Mouse (Mus musculus) hindbrain, embryonic 10.5 days (tissue): ENCODE results near the gene Htra3. TPM values are rescaled to one million over a fixed set of nuclear protein-coding genes. Genes with fewer than 3 reads are reported as not detected.

Experiments
- DNase-seq: peaks from one replicate; pipeline ENCODE4 v3.0.0-alpha.2; 2017; ENCODE audit warnings: low spot score
- H3K27ac ChIP-seq: fragments of 300-500 bp; sonication (generic); 2 replicates; pipeline ENCODE4 v1.5.1; 2016; ENCODE audit warnings: mild to moderate bottlenecking, moderate library complexity
- H3K27me3 ChIP-seq: fragments of 300-500 bp; sonication (generic); 2 replicates; pipeline ENCODE4 v1.6.1; 2016; ENCODE audit warnings: mild to moderate bottlenecking; ENCODE audit not compliant: poor library complexity, insufficient read depth, severe bottlenecking
- H3K36me3 ChIP-seq: fragments of 300-500 bp; sonication (generic); 2 replicates; pipeline ENCODE4 v1.6.1; 2016; ENCODE audit warnings: mild to moderate bottlenecking, moderate library complexity
- H3K4me1 ChIP-seq: fragments of 300-500 bp; sonication (generic); replicated peaks from 2 replicates; pipeline ENCODE4 v1.6.1; 2016; ENCODE audit warnings: mild to moderate bottlenecking
- H3K4me3 ChIP-seq: fragments of 300-500 bp; sonication (generic); 2 replicates; pipeline ENCODE4 v1.5.1; 2016; ENCODE audit warnings: mild to moderate bottlenecking, moderate library complexity
- H3K9me3 ChIP-seq: fragments of 300-500 bp; sonication (generic); 2 replicates; pipeline ENCODE4 v1.6.1; 2016; ENCODE audit warnings: mild to moderate bottlenecking, moderate library complexity
- WGBS: fragments of 180-500 bp; shearing (Covaris S2); methylation state at CpG from one replicate; pipeline ENCODE4 v1.1.7; 2016; 5-methylcytosine and 5-hydroxymethylcytosine counted together
- polyA plus RNA-seq: library from polyadenylated mRNA; unstranded; fragments of >200 nt; fragmentation: Nextera tagmentation; extraction: Ambion mirVana; gene quantifications from 2 replicates; pipeline ENCODE4 v1.2.1, GENCODE M21; 2016

Htra3 gene
- polyA plus RNA-seq, 1 experiment from 2014 or later, result 8.9 TPM

GRCm38 (mm10) chr5:35643401-35644048 is 36.1 kb downstream of the Htra3 start:
- H3K9me3 ChIP-seq, result no peaks in the 10 kb centered on the region
- H3K27me3 ChIP-seq, result no peaks in the 10 kb centered on the region
- peaks cover 6% of the 10 kb centered on the region; the same call in 1 of the 2 replicates for H3K4me1 ChIP-seq
- no peak for DNase-seq
- 87% methylated on average over 9 of the region's 9 CpGs for WGBS
- no peaks in the 10 kb centered on the region for H3K36me3 ChIP-seq
- H3K27ac ChIP-seq, result no peak overlapping the region
- no peak overlapping the region for H3K4me3 ChIP-seq

GRCm38 (mm10) chr5:35641961-35642584 is 37.5 kb downstream of the Htra3 start:
- no peak for DNase-seq
- Histone ChIP-seq H3K27ac (0 out of 2 replicates have a peak overlapping the region, but pooled peaks have one; percentile 29), H3K27me3 (no peaks in the 10 kb centered on the region), H3K4me3 (no peak overlapping the region), H3K4me1 (peaks cover 6% of the 10 kb centered on the region; the same call in 1 of the 2 replicates), H3K9me3 (no peaks in the 10 kb centered on the region), H3K36me3 (no peaks in the 10 kb centered on the region)
- 77% methylated on average over 10 of the region's 10 CpGs for WGBS

- Histone ChIP-seq H3K4me3 (no peak overlapping the region), H3K9me3 (no peaks in the 10 kb centered on the region), H3K36me3 (no peaks in the 10 kb centered on the region), H3K27ac (no peak overlapping the region), H3K4me1 (no peaks in the 10 kb centered on the region), H3K27me3 (no peaks in the 10 kb centered on the region)
- 92% methylated on average over 2 of the region's 2 CpGs for WGBS
- no peak for DNase-seq
These were observed 43.6 kb downstream of the Htra3 start for GRCm38 (mm10) chr5:35636016-35636415.

GRCm38 (mm10) chr5:35632841-35633240 is 46.7 kb downstream of the Htra3 start:
- no peaks in the 10 kb centered on the region for H3K27me3 ChIP-seq
- 85% methylated on average over 6 of the region's 6 CpGs for WGBS
- no peak for DNase-seq

DNA sequence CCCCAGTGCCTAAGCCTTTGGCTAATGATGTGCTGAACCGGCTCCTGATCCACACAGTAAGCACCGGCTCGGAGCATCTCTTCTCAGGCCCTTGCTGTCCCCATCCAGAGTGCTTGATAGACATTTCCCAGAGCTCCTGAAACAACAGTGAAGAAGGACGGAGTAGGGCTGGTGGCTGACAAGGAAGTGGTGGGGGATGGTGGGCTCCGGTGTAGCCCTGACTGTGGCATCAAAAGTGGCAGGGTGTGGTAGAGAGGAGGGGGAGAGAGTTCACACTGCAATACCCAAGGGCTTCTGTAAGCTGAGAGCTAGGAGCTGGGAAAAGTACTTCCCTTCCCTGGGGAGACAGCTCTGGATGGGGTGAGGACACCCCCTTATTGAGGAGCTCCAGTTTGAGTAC is 47.8 kb downstream of the Htra3 start:
- no peak for DNase-seq
- no peaks in the 10 kb centered on the region for H3K36me3 ChIP-seq
- H3K9me3 ChIP-seq, result no peaks in the 10 kb centered on the region
- no peak overlapping the region for H3K27ac ChIP-seq
- 76% methylated on average over 5 of the region's 5 CpGs for WGBS
- H3K4me3 ChIP-seq, result no peak overlapping the region
- H3K27me3 ChIP-seq, result no peaks in the 10 kb centered on the region
- no peaks in the 10 kb centered on the region for H3K4me1 ChIP-seq

More at GRCm38 (mm10) chr5:35632841-35633240, 46.7 kb downstream of the Htra3 start:
- Histone ChIP-seq H3K36me3 (no peaks in the 10 kb centered on the region), H3K4me1 (no peaks in the 10 kb centered on the region), H3K27ac (no peak overlapping the region), H3K9me3 (no peaks in the 10 kb centered on the region), H3K4me3 (no peak overlapping the region)

DNA sequence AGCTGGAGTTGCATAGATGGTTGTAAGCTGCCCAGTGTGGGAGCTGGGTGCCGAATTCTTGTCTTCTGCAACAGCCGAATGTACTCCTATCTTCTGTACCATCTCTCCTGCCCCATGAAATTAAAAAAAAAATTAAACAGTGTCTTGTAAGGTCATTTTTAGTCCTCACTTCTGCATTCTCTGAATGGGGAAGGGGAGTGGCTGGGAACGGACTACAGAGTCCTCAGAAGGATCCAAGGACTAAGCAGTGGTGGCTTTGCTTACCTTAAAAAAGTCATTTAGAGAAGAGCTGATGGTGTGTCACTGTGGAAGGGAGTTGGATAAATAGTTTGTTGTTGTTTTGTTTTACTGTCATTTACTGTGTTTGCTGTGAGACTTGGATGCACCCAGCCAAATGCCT is 48.4 kb downstream of the Htra3 start:
- no peaks in the 10 kb centered on the region for H3K9me3 ChIP-seq
- H3K4me3 ChIP-seq, result no peak overlapping the region
- H3K27me3 ChIP-seq, result no peaks in the 10 kb centered on the region
- H3K36me3 ChIP-seq, result no peaks in the 10 kb centered on the region
- H3K4me1 ChIP-seq, result no peaks in the 10 kb centered on the region
- WGBS, result 87% methylated on average over 3 of the region's 3 CpGs
- no peak overlapping the region for H3K27ac ChIP-seq
- no peak for DNase-seq

DNA sequence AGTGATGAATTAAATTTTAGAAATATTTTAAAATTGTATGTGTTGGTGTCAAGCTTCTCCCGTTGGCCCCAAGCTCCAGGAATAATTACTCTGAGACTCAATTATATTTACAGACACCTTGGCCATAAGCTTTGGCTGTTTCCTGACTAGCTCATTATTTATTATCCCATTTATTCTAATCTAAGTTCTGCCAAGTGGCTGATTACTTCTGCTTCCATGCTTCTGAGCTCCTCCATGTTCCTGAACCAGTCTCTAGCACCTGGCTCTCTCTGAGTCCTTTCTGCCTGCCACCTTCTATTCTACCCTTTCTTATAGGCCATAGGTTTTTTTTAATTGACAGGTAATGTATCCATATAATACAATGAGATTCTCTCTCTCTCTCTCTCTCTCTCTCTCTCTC is 48.9 kb downstream of the Htra3 start:
- no peak for DNase-seq

DNA sequence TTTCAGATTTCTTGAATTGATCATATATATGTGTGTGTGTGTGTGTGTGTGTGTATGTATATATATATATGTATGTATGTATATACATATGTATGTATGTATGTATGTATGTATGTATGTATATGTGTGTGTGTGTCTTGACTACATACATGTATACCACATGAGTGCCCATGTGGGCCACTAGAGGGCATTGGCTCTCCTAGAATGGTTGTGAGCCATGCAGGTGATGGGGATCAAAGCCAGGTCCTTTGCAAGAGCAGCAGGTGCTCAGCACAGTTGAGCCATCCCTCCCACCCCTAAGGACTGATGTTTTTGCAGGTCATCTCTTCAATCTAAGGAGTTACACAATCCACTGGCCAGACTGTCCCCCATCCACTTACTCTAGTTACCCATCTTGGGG is 50.2 kb downstream of the Htra3 start:
- DNase-seq, result no peak
- no peaks in the 10 kb centered on the region for H3K4me1 ChIP-seq
- H3K9me3 ChIP-seq, result no peaks in the 10 kb centered on the region
- H3K27me3 ChIP-seq, result no peaks in the 10 kb centered on the region
- no peak overlapping the region for H3K4me3 ChIP-seq
- no peaks in the 10 kb centered on the region for H3K36me3 ChIP-seq
- H3K27ac ChIP-seq, result no peak overlapping the region

More for the DNA sequence above, 48.9 kb downstream of the Htra3 start:
- WGBS, result 100% methylated on average over 1 of the region's 1 CpGs
- H3K9me3 ChIP-seq, result no peaks in the 10 kb centered on the region
- no peaks in the 10 kb centered on the region for H3K4me1 ChIP-seq
- no peaks in the 10 kb centered on the region for H3K27me3 ChIP-seq
- H3K27ac ChIP-seq, result no peak overlapping the region
- H3K36me3 ChIP-seq, result no peaks in the 10 kb centered on the region
- no peak overlapping the region for H3K4me3 ChIP-seq

GRCm38 (mm10) chr5:35628685-35629084 is 50.9 kb downstream of the Htra3 start:
- H3K4me1 ChIP-seq, result no peaks in the 10 kb centered on the region
- no peaks in the 10 kb centered on the region for H3K27me3 ChIP-seq
- DNase-seq, result no peak
- no peak overlapping the region for H3K4me3 ChIP-seq
- H3K9me3 ChIP-seq, result no peaks in the 10 kb centered on the region
- 41% methylated on average over 1 of the region's 1 CpGs for WGBS
- H3K27ac ChIP-seq, result no peak overlapping the region
- no peaks in the 10 kb centered on the region for H3K36me3 ChIP-seq

DNA sequence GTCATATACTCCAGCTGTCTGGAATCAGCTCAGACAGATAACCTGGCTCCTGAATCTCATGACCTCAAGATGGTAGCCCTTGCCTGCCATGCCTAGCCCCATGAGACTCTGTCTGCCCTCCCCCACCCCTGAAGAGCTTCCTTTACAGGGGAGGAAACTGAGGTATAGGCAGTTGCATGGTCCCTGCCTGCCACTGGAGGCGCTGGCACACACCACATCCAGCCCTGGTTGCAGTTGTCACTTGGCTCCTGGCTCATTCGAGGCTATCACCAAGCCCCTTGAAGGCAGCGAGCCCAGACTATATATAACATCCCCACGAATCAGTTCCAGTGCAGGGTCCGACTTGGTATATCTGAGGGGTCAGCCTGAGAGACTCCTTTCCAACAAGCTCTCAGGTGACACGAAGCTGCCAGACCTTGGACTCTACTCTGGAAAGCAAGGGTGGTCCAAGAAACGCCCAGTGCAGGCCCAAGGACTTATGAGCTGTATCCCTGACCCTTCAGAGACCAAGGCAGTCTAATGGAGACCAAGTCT is 52.2 kb downstream of the Htra3 start:
- DNase-seq, result no peak
- Histone ChIP-seq H3K27me3 (no peaks in the 10 kb centered on the region), H3K4me1 (no peaks in the 10 kb centered on the region), H3K27ac (no peak overlapping the region), H3K4me3 (no peak overlapping the region), H3K36me3 (no peaks in the 10 kb centered on the region), H3K9me3 (no peaks in the 10 kb centered on the region)
- 66% methylated on average over 7 of the region's 7 CpGs for WGBS

DNA sequence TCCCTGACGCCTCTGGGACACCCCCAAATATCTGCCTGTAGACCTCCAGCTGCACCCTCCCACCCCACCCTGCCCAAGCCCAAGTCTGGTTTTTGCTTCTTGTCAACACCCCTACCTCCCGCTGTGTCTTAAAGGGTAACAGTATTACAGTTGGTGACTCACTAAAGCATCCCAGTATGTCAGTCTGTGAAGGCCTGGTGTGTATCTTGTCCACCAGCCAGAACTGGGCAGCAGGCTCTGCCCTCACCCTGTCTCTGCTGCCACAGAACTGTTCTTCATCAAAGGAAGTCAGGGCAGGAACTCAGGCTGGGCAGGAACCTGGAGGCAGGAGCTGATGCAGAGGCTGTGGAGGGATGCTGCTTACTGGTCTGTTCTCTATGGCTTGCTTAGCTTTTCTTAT is 53.2 kb downstream of the Htra3 start:
- H3K27me3 ChIP-seq, result no peaks in the 10 kb centered on the region
- H3K4me1 ChIP-seq, result peaks cover 3% of the 10 kb centered on the region
- H3K27ac ChIP-seq, result no peak overlapping the region
- no peak overlapping the region for H3K4me3 ChIP-seq
- WGBS, result 94% methylated on average over 2 of the region's 2 CpGs
- no peaks in the 10 kb centered on the region for H3K9me3 ChIP-seq
- no peaks in the 10 kb centered on the region for H3K36me3 ChIP-seq
- no peak for DNase-seq

- Histone ChIP-seq H3K4me1 (peaks cover 14% of the 10 kb centered on the region), H3K27me3 (no peaks in the 10 kb centered on the region), H3K9me3 (no peaks in the 10 kb centered on the region), H3K36me3 (no peaks in the 10 kb centered on the region), H3K4me3 (no peak overlapping the region), H3K27ac (no peak overlapping the region)
- WGBS, result 77% methylated on average over 4 of the region's 4 CpGs
- DNase-seq, result no peak
These were observed 54.8 kb downstream of the Htra3 start for GRCm38 (mm10) chr5:35624751-35625239.

- H3K9me3 ChIP-seq, result no peaks in the 10 kb centered on the region
- no peaks in the 10 kb centered on the region for H3K36me3 ChIP-seq
- H3K27ac ChIP-seq, result no peak overlapping the region
- no peak overlapping the region for H3K4me3 ChIP-seq
- no peak for DNase-seq
- no peaks in the 10 kb centered on the region for H3K27me3 ChIP-seq
- H3K4me1 ChIP-seq, result peaks cover 21% of the 10 kb centered on the region
These were observed 55.8 kb downstream of the Htra3 start for GRCm38 (mm10) chr5:35623831-35624230.
